Mouse (Mus musculus): Measurements from ENCODE around the gene Hddc3.

Gene Hddc3

DNA sequence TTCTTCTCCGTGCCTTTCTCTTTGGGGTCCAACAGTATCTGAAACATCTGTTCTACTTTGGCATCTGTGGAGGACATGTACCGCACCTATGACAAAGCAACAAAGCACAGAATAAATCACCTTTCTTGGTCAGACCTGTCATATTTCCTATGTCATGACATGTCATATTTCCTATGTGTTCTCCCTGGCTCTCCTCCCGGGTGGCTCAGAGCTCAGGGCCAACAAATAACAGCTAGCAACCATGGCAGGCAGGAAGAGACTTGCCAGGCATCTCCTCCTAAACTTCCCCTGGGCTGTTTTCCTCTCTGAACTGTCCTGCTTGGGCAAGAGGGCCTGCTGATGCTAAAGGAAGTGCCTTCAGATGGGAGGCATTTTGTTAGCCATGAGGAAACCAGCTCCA, 6.0 kb upstream of the Hddc3 start:
- DNase-seq = no peak

DNA sequence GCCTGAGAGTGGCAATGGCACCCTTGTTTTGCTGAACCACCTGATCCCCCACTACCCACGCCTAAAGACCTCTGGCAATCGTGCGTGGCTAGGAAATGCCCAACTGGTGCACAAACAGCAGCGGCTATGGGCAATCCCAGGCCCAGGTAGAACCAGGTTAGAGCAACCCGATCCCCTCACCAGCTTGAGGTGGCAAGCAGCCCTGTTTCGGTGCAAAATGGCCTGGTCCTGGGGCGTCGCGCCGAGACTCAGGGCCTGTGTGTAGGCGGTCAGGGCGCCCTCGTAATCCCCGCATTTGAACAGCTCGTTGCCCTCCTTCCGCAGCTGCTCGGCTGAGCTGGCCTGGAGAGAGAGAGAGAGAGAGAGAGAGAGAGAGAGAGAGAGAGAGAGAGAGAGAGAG, 3.5 kb upstream of the Hddc3 start:
- peak in 1 of 2 experiments; percentile 28 for DNase-seq

DNA sequence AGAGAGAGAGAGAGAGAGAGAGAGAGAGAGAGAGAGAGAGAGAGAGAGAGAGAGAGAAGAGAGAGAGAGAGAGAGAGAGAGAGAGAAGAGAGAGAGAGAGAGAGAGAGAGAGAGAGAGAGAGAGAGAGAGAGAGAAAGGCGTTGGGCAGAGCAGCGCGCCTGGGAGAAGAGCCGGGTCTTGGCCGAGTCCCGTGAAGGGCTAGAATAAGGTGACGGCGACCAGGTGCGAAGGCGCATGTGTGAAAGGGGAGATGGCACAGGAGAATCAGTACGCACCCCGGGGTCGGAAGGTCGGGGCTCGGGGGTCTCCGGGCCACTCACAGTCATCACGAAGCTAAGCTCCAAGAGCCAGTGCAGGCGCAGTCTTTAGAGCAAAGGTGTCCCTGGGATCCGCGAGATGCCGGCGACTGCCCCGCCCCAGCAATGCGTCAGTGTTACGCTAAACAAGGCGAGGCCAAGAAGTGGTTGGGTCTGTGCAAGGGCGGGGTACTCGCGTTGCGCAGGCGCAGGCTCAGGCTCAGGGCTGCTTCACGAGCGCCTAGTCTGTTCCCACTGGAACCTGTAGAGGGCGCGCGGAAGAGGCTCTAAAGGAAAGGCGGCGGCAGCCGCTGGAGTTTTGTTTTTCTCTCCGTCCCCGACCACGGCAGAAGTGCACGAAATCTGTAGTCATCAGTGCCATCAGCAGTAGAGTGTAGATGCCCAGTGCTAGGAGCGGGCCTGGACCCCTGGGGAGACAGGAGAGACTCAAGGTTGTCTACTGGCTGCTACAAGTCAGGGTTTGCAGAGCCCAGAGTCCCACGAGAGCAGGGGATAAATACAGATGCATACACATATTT, 2.9 kb upstream of the Hddc3 start:
- DNase-seq = peak; percentile 96 to 97

DNA sequence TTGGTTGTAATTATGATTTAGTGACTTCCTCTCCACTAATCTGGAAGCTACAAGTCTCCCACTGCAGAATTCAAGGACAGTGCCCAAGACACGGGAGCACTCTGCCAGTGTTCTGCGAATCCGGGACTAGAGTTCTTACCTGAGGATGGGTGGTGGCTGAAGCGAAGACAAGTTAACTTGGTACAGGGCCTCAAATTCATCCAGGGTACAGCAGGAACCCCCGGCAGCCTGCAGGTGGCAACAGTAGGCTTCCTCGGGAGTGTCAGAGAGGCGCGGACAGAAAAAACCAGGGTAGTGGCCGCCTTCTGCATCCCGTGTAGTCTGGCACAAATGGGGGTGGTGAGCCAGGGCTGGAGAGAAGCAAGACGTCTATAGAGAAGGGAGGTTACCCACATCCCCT, 2.1 kb upstream of the Hddc3 start, which contains the start of gene Unc45a:
Unc45a (minus strand) TSS at position 213 of the 400 bp plus-strand sequence.
- DNase-seq = peak; percentile 65 to 71

DNA sequence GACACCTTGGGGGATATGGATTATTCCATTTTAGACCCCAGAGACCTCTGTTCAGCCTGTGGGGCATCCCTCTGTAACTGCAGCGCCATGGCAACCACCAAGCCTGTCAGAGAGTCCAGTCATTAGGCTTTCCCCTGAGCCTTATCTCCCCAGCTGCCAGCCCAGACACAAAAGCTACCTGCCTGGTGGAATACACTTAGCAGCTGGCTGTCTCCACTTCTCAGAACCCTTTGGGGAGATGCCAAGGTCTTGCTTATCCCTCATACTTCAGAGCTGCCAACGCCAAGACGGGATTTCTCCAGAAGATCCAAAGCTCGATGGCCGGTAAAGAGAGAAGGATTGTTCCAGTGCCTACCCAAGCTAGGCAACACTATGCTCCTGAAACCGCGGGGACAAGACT, 1.1 kb upstream of the Hddc3 start:
- DNase-seq = no peak

DNA sequence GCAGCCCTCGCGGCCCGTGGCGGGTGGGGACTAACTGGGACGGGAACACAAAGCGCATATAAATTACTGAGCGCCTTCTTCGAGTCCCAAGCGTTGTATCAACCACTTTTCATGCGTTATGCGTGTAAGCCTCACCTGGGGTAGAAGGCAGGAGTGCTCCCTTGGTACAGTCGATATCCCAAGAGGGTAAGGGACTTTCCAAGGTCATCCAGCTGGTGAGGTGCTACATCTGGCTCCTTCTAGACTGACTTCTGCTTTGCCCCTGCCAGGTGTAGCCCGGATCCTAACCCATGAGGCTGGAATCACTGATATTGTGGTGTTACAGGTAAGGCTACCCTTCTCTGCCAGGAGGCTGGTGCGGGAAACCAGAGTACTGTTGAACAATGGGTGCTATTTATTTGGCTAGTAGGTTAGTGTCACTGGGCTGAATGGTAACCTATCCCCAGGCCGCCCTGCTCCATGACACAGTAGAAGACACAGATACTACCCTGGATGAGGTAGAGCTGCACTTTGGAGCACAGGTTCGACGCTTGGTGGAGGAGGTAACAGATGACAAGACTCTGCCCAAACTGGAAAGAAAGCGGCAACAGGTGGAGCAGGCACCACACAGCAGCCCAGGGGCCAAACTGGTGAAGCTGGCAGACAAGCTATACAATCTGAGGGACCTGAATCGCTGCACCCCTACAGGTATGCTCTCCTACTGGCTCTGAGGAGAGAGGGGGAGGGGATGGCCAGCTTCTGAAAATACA, 540 bp downstream of the Hddc3 start:
- DNase-seq = no peak

DNA sequence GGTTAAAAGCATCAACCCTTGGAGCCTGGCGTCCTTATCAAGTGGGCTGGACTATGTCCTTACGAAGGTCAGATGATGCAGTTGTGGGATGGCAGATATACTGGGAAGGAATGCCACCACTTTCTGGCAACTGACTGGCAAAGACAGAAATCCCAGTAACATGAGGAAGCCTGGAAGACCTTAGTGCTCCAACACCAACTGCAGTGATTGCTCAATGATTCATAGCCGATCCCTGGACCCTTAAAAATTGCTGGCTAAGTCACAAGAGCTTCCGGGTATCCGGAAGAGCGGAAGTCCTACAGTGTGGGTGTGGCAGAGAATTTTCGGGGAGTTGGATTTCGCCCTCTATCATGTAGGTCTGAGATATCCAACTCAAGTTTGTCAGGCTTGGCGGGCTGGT, 3.3 kb downstream of the Hddc3 start:
- no peak for DNase-seq

DNA sequence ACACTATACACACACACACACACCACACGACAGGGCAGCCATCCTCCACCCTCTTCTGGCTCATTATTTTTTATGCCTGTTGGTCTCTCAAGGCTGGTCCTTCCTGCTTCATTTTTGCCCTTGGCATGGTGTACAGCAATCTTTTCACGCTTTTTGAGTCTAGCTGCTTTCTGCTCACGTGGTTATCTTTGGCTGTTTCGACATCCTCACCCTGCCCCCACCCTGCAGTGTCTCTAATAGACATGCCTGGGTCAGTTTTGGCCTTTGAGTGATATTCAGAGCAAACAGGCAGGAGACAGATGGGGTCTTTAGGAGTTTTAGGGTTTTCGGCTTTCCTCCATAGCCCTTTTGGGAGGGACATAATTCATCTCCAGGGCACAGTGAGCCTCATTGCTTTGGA, 3.9 kb downstream of the Hddc3 start:
- no peak for DNase-seq

DNA sequence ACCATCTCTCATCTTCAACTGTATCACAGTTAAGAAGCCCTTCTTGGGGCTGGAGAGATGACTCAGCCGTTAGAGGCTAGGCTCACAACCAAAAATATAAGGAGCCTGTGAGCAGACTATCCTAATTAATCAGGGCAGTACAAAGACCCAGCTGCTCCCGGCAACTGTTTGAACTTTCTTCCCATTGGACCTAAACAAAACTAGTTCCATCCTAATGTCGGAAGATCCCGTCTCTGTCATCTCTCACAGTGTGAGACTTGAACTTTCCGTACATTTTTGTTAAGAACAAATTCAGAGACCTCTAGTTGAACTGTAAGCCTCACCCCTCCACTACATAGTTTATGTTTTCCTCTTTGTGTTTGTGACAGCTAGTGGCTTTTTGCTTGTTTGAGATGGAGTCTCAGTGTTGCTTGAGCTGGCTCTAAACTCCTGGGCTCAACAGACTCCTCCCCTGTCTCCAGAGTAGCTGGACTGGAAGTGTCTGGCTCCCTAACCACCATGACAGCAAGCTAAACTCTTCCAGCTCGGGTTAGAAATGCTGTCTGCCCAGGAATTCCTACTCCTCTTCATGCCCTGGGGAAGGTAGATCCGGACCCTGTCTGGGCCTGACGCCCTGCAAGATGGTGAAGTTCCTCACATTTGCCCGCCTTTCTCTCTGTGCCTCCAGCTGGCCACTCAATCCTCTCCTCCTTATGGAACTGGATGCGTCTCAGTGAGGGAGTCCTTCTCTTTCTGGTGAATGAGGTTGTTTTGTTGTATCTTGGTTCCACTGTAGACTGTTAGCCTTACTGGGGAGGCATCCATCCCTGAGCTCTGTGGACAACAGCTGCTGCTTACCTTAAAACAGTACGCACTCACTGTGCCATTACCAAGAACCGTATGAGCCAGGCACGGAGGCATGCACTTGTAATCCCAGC, 5.0 kb downstream of the Hddc3 start:
- DNase-seq = no peak

DNA sequence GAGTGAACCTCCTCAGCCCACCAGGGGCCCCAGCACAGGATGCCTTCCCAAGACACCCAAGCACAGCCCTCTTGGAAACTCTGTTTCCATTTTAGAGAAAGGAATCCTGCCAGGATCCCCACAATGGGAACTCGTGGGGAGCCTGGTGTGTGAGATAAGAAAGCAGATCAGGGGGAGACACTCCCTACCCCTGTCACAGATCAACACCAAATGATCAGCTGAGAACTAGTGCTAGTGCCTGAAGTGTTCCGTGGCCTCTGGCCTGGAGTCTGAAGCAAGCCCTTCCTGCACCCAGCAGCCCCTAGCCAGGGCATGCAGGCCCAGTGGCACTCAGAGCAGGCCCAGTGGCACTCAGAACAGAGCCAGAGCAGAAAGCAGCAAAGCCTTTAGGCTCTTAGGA, 7.9 kb downstream of the Hddc3 start:
- DNase-seq = no peak

DNA sequence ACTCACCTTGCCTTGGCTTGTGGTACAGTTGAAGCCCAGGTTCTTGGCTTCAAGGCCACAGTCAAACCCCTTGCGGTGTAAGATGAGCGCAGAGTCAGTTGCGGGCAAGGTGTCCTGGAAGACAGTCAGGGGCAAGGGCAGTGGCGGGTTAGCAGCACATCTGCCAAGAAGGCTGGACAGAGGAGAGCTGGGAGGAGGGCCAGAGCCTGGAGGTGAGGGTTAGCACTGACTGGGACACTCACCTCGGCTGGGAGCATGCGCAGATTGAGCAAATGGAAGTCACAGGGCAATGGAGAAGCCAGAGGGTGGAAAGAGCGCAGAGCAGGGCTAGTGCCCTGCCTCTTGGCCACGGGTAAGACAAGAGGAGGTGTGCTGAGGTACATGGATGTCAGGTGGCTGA, 10.0 kb downstream of the Hddc3 start:
- no peak for DNase-seq

DNA sequence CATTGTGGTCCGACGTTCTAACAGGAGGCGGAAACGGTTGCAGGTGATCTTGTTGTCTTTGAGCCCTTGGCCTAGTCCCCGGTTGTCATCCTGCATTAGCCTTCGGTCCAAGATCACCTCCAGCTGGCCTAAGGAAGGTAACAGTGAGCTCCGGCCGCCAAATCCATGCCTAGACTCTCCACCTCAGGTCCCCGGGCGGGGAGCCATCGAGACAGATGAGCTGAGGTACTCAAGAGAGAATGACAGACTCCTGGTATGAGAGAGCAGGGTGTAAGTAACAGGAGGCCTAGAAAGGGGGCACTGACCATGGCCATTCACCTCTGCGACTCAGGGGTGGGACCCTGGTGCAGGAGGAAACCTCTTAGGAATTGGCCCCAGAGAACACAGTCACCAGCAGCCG, 13.4 kb downstream of the Hddc3 start:
- no peak for DNase-seq

DNA sequence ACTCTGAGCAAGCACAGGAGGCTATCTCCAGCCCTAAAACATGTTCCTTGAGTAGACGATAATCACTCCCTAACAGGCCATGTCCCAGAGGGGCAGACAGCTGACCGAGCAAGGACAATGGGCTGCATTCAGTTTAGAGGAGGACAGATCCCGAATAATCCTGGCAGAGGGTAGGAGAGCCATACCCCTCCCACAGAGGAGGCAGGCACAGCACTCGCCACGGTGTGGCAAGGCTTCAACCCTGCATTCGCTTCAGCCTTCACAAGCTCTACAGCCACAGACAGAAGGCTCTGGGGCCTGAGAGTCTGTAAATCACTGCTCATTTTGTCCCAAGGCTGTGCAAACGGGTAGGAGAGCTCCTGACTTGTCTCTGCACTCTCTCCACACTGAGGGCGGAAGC, 14.3 kb downstream of the Hddc3 start:
- no peak for DNase-seq

DNA sequence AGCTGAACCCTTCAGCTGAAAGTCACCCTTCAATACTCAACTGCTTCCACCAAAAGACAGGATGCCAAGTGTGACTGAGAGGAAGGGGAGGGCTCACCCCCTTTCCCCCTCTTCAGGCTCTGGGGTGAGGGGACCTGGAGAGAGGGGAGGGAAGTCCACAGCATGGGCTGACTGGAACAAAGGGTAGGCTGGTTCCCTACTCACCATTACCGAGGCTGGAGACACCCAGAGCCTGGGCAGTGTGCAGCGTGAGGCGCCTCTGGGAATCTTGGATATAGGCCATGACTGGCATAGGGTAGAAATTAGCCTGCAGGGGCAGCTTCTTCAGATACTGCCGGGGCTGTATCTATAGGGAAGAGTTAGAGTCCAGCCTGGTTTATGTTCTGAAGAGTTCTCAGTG, 15.1 kb downstream of the Hddc3 start:
- DNase-seq = no peak

DNA sequence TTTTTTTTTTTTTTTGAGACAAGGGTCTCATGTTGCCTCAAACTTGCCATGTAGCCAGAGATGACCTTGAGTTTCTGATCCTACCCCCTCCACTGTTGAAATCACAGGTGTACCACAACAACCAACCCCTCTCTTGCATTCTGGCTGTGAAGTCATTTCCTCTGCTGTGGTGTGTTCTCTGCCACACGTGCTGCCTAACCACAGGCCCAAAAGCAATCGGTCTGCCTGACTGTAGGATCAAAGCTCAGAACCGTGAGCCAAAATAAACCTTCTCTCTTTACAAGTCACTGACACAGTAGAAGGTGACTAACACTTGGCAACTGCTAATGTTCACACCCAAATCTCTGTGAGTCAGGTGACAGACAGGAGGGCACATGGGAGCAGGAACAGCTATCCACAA, 17.5 kb downstream of the Hddc3 start:
- DNase-seq = no peak

DNA sequence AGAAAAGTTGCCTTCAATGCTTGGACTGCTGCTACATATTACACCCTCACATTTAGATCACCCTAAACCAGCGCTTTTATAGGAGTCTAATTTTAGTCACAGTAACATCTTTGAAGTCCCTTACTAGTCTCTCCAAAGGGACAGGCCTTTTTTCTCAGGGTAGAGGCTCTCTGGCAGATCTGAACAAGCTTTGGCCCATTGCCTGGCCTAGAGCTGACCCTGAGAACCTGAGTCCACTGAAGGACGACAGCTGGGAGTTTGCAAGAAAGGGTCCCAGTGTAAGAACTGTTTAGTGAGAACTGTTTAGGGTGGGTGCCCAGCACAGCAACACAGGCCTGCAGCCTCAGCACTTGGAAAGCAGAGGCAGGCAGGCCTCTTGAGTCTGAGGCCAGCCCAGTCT, 22.9 kb downstream of the Hddc3 start:
- DNase-seq = no peak

DNA sequence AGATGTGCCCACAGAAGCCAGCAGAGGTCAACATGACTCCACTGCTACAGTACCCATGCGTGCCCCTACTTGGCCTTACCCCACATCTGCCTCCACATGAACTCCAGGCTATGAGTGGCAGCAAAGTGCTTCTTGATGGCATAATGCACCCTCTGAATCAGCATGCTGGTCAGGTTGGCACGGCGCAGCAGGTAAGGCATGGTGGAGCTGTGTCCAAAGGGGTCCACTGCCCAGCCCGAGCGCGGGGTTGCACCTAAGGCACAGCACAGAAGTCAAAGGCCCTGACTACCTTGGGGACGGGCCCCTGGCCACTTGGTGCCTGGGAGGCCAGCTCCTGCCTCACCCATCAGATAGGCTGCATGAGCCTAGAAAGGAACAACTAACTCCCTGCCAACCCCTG, 24.3 kb downstream of the Hddc3 start:
- no peak for DNase-seq

DNA sequence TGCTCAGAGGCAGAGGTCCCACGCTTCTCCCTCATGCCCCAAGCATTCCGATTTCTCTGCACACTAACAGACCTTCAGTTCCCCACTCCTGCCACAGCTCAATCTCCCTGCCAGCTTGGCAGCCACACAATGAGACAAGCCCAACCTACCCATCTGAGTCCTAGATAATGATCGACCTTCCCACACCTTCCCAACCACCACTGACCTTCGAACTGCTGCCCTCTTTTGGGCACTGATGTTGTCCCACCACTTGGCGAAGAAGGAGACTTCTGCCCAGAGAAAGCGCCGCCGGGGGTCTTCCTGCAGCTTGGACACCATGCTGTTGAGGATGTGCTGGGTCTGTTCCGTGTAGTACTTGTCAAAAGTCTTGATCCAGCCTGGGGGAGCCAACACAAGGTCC, 25.1 kb downstream of the Hddc3 start:
- no peak for DNase-seq

DNA sequence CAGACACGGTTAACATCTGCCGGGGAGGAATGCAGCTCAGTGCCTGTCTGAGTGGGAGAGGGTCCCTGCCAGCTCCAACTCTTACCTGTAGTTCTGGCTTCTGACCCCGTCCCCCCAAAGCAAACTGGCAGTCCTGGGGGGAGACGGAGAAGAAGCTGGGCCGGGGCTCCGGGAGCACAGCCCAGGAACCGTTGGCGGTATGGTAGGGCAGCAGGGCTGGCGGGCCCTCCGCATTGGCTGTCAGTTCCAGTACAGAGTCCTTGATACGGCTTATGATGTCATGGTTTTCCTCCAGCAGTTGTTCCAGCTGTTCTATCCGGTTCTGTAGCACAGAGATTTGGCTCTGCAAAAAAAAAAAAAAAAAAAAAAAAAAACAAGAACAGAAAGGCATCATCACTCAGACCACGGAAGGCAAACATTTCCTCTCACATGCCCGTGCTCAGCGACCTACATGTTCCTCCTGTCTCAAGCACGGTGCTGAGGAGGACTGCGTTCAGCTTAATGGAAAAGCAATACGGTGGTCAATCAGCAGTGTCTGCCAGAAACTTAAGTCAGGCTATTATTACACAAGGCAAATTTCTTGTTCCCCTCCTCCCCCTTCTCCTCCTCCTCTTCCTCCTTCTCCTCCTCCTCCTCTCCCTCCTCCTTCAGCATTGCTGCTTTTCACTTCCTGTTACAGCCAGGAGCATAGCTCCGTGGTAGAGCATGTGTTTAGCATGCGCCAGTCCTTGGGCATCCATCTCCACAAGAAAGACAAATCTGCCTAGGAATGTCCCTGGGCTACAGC, 25.9 kb downstream of the Hddc3 start:
- DNase-seq = no peak

DNA sequence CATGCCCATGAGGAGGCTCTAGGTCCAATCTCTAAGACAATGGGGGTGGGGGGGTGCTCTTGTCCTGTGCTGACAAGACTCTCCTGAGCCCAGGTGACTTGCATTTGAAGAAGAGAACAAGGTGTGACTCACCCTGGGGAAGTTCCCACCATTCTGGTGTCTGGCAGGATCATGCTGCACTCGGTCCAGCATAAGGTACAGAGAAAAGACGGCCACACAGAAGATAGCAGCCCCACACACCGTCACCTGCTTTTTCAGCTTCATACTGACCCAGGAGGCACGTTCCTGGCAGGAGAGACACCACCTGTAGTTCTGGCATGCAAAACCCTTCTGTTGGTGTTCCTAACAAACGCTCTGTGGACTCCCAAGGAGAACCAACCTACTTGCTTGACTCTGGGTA, 26.6 kb downstream of the Hddc3 start:
- DNase-seq = no peak

DNA sequence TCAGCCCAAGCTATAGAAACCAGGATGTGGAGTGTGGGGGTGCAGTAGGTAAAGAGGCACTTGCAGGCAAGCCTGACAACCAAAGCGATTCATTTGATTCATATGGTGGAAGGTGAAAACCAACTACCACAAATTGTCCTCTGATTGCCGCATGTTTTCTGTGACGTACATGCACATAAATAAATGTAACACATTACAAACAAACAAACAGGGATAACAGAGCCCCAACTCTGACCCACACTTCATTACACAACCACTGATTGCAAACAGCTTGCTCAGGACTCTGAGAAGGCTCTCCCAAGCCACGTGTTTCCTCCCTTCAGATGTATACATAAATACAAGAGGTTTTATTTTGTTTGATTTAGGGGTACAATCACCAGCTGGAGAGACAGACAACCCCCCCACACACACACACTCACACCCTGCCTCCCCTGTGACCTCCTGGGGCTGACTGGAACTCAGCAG, 27.1 kb downstream of the Hddc3 start:
- DNase-seq = no peak

DNA sequence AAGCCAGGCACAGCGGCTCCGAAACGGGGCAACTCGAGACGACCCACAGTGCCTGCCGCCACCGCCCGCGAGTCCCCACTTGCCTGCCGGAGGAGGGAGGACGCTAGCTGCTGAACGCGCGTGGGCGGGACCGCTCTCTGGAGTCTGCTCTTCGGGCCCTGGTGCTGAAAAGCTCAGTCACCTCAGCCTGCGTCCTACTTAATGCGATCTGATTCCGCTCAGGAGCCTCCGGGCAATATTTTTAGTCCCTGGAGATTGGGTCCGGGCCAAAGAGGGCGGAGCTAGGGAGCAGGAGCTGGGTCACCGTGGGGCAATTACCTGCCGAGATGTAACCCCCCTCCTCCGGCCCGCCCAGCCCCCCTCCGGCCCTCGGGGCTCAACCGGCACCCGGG, 27.7 kb downstream of the Hddc3 start:
- DNase-seq = peak; percentile 77 to 81
